Comparison of ENCODE assay signal across 7 mouse cellular contexts in genomic region chr16:33178278-33179074, GRCm38 (mm10). TPM values are rescaled to one million over a fixed set of nuclear protein-coding genes. Genes with fewer than 3 reads are reported as not detected.
DNase-seq lines count a peak whose midpoint lies in the region; ATAC-seq and TF ChIP-seq lines count a peak whose summit lies in the region.

No protein-coding gene starts in this region.

- WGBS in liver, adult 2 months: 77% methylated on average over 17 of the region's 17 CpGs
- WGBS in heart, embryonic 13.5 days: 55% methylated on average over 17 of the region's 17 CpGs

- no peak for TF ChIP-seq CTCF in liver, adult 2 months (IDR thresholded peaks at IDR 0.05; ENCODE audit: low read depth, low read length)

- no peaks in the 10 kb centered on the region for H3K9me3 ChIP-seq in heart, embryonic 13.5 days

- peak; percentile 43 for DNase-seq in liver, adult 2 months (ENCODE audit: extremely low read depth, low read depth, low spot score)
- DNase-seq in liver: no peak
- peak; percentile 91 for DNase-seq in brain, adult 2 months (ENCODE audit: low read depth, low spot score)
- DNase-seq in left cerebral cortex, postnatal 14 days (ENCODE audit: low spot score in 2 of 2): peak; percentile 77 to 91
- DNase-seq in right cerebral cortex, postnatal 14 days: peak; percentile 59
- no peak for DNase-seq in kidney, adult 18-20 months

- no peak overlapping the region for H3K4me3 ChIP-seq in liver, adult 2 months (ENCODE audit: insufficient read depth, low read depth, low read length)
- H3K4me3 ChIP-seq in heart, embryonic 13.5 days: 0 out of 2 replicates have a peak overlapping the region, but pooled peaks have one; percentile 4

- peaks cover 5% of the 10 kb centered on the region; the same call in 1 of the 2 replicates for H3K36me3 ChIP-seq in liver, adult 2 months (ENCODE audit: control insufficient read depth, insufficient read depth, low read length)
- no peaks in the 10 kb centered on the region for H3K36me3 ChIP-seq in heart, embryonic 13.5 days

- H3K27me3 ChIP-seq in liver, adult 2 months (ENCODE audit: control insufficient read depth, insufficient read depth, low read length): no peaks in the 10 kb centered on the region
- H3K27me3 ChIP-seq in heart, embryonic 13.5 days (replicated peaks): no peaks in the 10 kb centered on the region

- H3K4me1 ChIP-seq in liver, adult 2 months (ENCODE audit: control insufficient read depth, insufficient read depth, low read length): peaks cover 11% of the 10 kb centered on the region
- peaks cover 10% of the 10 kb centered on the region for H3K4me1 ChIP-seq in heart, embryonic 13.5 days

- intact Hi-C loops in left cerebral cortex, postnatal 14 days (cut with DNase I): loop anchor here (2.0 kb wide), 1 partner anchor 28 kb away; no protein-coding TSS in a partner anchor

- peaks cover 5% of the 10 kb centered on the region; the same call in 1 of the 2 replicates for H3K79me2 ChIP-seq in liver, adult 2 months (ENCODE audit: control insufficient read depth, insufficient read depth, low read length)

- no peak for TF ChIP-seq POLR2A in liver, adult 2 months (IDR thresholded peaks at IDR 0.05; ENCODE audit: extremely low read depth, insufficient read depth, low read length)

- ATAC-seq in heart, embryonic 13.5 days (ENCODE audit: extremely low read depth, insufficient number of reproducible peaks, low FRiP score, low TSS enrichment): no peak

- peak overlapping the region; percentile 40 for H3K4me2 ChIP-seq in heart, embryonic 13.5 days

- H3K9ac ChIP-seq in liver, adult 2 months (ENCODE audit: low read depth, low read length): no peak overlapping the region
- peak overlapping the region; percentile 65 for H3K9ac ChIP-seq in heart, embryonic 13.5 days

- no peak overlapping the region for H3K27ac ChIP-seq in liver, adult 2 months (replicated peaks; ENCODE audit: insufficient read depth, low read depth, low read length)
- peak overlapping the region; percentile 62 for H3K27ac ChIP-seq in heart, embryonic 13.5 days (replicated peaks)

RNA-seq across cellular contexts. Expression of gene Osbpl11, which starts 6.4 kb away (rescaled TPM):
- 9.8 and 9.9 TPM in 2 replicates for total RNA-seq in liver, adult 2 months (2014; rRNA removed)
- polyA plus RNA-seq in liver, adult 2 months (2012; rRNA removed): 6.3 TPM in 2 replicates
- polyA plus RNA-seq in heart, embryonic 13.5 days (2015; fragmentation: Nextera tagmentation; extraction: Ambion mirVana): 12.5 and 12.7 TPM in 2 replicates
- total RNA-seq in left cerebral cortex, postnatal 14 days (2021): 10 to 100 TPM; 16.6 to 22.5 TPM

Comparison
In these comparisons a context has a peak if more than half of its experiments do, and no peak if none do; other contexts are left out.
1. DNase-seq: peak in liver, adult 2 months (single experiment), brain, adult 2 months (single experiment), left cerebral cortex, postnatal 14 days (2 of 2) and right cerebral cortex, postnatal 14 days (single experiment); none in liver (single experiment) and kidney, adult 18-20 months (single experiment).